Mouse (Mus musculus) myocyte (in vitro differentiated cells): Measurements from ENCODE around the gene Rbm47.

Experiments
- CEBPB ChIP-seq: IDR thresholded peaks from 2 replicates; pipeline ENCODE4 v1.6.1; 2011; ENCODE audit warnings: mild to moderate bottlenecking, moderate library complexity; ENCODE audit not compliant: poor library complexity, insufficient read depth, severe bottlenecking
- MAX ChIP-seq: IDR thresholded peaks from one replicate; pipeline ENCODE4 v1.6.1; 2011; ENCODE audit warnings: low read depth, mild to moderate bottlenecking, control low read depth
- MYOG ChIP-seq, 3 experiments: IDR thresholded peaks; one replicate each; pipeline ENCODE4 v1.6.1; 2011; ENCODE audit warnings: control low read depth in 2 of 3, low read depth in 2 of 3, mild to moderate bottlenecking in 2 of 3; ENCODE audit not compliant: insufficient read length in 2 of 3, control insufficient read depth in 1 of 3, insufficient read depth in 1 of 3
- POLR2A ChIP-seq: IDR thresholded peaks from one replicate; pipeline ENCODE4 v1.6.1; 2011; ENCODE audit warnings: low read depth, mild to moderate bottlenecking, control low read depth, moderate library complexity; ENCODE audit not compliant: insufficient read length
- POLR2AphosphoS2 ChIP-seq: IDR thresholded peaks from one replicate; pipeline ENCODE4 v1.6.1; 2011; ENCODE audit warnings: low read depth, control low read depth; ENCODE audit not compliant: insufficient read length
- REST ChIP-seq: IDR thresholded peaks from one replicate; pipeline ENCODE4 v1.6.1; 2011; ENCODE audit warnings: mild to moderate bottlenecking, control low read depth, moderate library complexity; ENCODE audit not compliant: insufficient read depth, insufficient read length
- TCF12 ChIP-seq: IDR thresholded peaks from one replicate; pipeline ENCODE4 v1.6.1; 2011; ENCODE audit warnings: mild to moderate bottlenecking, control low read depth; ENCODE audit not compliant: poor library complexity, insufficient read depth, severe bottlenecking
- USF1 ChIP-seq: IDR thresholded peaks from one replicate; pipeline ENCODE4 v1.6.1; 2011; ENCODE audit warnings: low read depth, mild to moderate bottlenecking, control low read depth, moderate library complexity

DNA sequence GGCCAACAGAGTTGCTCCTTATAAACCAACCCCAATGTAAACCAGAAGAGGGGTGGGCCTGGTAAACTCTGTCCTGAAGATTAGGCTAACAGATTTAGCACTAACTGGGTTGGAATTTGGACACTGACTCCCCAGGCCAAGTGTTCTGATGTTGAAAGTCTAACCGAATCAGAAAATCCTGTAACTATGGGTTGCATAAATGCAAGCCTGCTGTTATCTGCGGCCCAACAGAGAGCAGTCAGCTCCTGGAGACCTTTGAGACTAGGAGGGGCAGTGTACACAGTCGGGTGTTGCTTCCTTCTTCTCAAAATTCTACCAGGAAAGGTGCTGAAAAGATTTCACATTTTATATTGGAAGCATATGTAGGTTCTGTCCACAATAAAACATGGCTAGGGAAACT, 129.0 kb downstream of the Rbm47 start:
- TF ChIP-seq POLR2A (no peak), USF1 (no peak), MAX (no peak), MYOG (IDR thresholded peaks at IDR 0.05; ENCODE audit: control insufficient read depth in 1 of 3, insufficient read depth in 1 of 3, insufficient read length in 2 of 3, low read depth in 2 of 3) (no peak), TCF12 (no peak), CEBPB (no peak), REST (no peak), POLR2AphosphoS2 (no peak)
